Mouse (Mus musculus) spleen, adult 18-20 months (tissue): Measurements from ENCODE around the gene Hspa2.
"Not testable (repeated sequence)": the region's sequence is repeated elsewhere in the genome, so short reads cannot be mapped to it uniquely, and the experiment has no call there.

Experiments
- DNase-seq, 2 experiments: peaks; one replicate each; pipeline ENCODE4 v3.0.0; 2022; ENCODE audit warnings: mixed read lengths in 2 of 2

Gene Hspa2

GRCm38 (mm10) chr12:76435084-76435483, 31.1 kb downstream of the Hspa2 start:
- DNase-seq = no peak

DNA sequence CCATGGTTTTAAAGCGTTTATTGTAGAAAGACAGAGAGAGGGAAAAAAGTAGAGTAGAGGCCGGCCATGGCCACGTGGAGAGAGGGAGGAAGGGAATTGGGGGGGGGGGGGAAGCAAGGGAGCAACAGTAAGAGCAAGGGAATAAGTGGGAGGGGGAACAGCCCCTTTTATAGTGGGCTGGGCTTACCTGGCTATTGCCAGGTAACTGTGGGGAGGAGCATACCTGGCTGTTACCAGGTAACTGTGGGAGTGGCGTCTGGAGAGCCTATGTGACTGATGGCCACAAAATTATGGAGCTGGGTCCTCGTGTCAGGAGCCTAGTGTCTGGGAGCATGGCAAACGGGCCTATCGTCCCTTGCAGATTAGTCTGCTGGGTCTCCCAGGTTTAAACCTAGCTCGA, 31.6 kb downstream of the Hspa2 start:
- no peak for DNase-seq

DNA sequence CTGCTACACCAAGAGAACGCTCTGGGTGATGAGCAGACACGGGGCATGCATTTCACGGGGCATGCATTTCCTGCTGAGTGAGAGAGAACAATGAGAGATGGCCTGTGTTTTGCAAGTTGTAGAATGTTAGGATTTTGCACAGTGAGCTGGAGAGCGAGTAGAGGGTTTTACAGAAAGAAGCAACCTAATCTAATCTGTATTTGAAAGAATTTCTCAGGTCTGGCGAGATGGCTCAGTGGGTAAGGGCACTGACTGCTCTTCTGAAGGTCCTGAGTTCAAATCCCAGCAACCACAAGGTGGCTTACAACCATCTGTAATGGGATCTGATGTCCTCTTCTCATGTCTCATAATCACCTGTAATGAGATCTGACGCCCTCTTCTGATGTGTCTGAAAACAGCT, 39.5 kb downstream of the Hspa2 start:
- not testable (repeated sequence) for DNase-seq

- DNase-seq = no peak
Measured at GRCm38 (mm10) chr12:76444359-76444772, 40.4 kb downstream of the Hspa2 start.

- DNase-seq = no peak
Measured at GRCm38 (mm10) chr12:76444862-76445261, 40.9 kb downstream of the Hspa2 start.

DNA sequence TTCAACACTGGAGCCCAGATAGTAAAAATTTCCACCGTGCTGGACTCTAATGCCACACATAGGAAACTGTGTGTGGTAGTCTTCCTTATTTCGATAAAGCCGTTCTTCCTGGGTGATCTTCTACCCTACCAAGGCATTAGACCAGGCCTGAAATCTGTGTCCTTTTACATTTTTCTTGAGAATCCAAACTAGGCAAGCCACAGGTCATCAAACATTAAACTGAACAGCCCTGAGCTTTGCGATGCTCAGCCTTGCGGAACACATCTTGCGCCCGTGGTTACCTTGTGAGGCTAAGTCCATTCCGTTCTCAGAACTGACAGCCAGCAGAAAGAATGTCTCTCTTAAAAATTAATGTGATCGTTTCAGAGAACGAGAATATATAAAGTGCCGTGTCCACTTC, 42.2 kb downstream of the Hspa2 start:
- DNase-seq = no peak

DNA sequence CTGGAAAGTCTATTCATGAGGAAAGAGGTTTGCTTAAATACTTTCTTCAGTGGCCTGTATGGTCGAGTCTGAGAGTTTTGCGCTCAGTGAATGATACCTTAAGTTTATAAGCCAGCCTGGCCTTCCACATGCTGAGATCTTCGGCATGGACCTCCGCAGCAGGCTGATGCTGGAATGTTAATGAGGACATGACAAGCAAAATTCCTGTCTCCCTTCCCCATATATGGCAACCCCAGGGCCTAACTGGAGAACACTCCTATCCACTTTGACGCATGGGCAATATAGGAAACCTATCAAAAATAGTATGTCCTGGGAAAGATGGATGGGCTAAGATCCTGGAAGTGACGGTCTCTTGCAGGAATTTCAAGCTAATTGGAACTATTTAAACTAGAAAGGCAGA, 44.2 kb downstream of the Hspa2 start:
- DNase-seq = no peak

- DNase-seq = no peak
Measured at GRCm38 (mm10) chr12:76452203-76452602, 48.2 kb downstream of the Hspa2 start.
